Mouse (Mus musculus) liver, adult 2 months (tissue): Measurements from ENCODE around the gene Satb2. TPM values are rescaled to one million over a fixed set of nuclear protein-coding genes. Genes with fewer than 3 reads are reported as not detected.

Experiments
- DNase-seq: peaks from one replicate; pipeline ENCODE4 v3.0.0-alpha.2; 2011; ENCODE audit warnings: low read depth, low spot score; ENCODE audit errors: extremely low read depth
- H3K27ac ChIP-seq: fragments of 200-500 bp; replicated peaks from 2 replicates; pipeline ENCODE4 v1.5.1; 2012; ENCODE audit warnings: low read depth, mild to moderate bottlenecking, control low read depth, inconsistent platforms, low read length; ENCODE audit not compliant: insufficient read depth
- H3K27me3 ChIP-seq: fragments of 200-500 bp; 2 replicates; pipeline ENCODE4 v1.6.1; 2012; ENCODE audit warnings: mild to moderate bottlenecking, moderate library complexity, low read length, inconsistent platforms; ENCODE audit not compliant: control insufficient read depth, insufficient read depth
- H3K36me3 ChIP-seq: fragments of 200-500 bp; 2 replicates; pipeline ENCODE4 v1.6.1; 2012; ENCODE audit warnings: low read length, inconsistent platforms; ENCODE audit not compliant: control insufficient read depth, insufficient read depth
- H3K4me1 ChIP-seq: fragments of 200-500 bp; 2 replicates; pipeline ENCODE4 v1.6.1; 2011; ENCODE audit warnings: low read length; ENCODE audit not compliant: control insufficient read depth, insufficient read depth
- H3K4me3 ChIP-seq: fragments of 200-500 bp; 2 replicates; pipeline ENCODE4 v1.5.1; 2011; ENCODE audit warnings: low read depth, mild to moderate bottlenecking, control low read depth, low read length, moderate library complexity; ENCODE audit not compliant: insufficient read depth
- H3K79me2 ChIP-seq: fragments of 200-500 bp; 2 replicates; pipeline ENCODE4 v1.6.1; 2012; ENCODE audit warnings: inconsistent platforms, mild to moderate bottlenecking, low read length, moderate library complexity; ENCODE audit not compliant: control insufficient read depth, insufficient read depth
- H3K9ac ChIP-seq: fragments of 200-500 bp; 2 replicates; pipeline ENCODE4 v1.6.1; 2012; ENCODE audit warnings: low read depth, mild to moderate bottlenecking, control low read depth, inconsistent platforms, low read length
- CTCF ChIP-seq: fragments of 200-500 bp; IDR thresholded peaks from 2 replicates; pipeline ENCODE4 v1.5.1; 2011; ENCODE audit warnings: low read depth, low read length, control low read depth
- POLR2A ChIP-seq: fragments of 200-500 bp; IDR thresholded peaks from 2 replicates; pipeline ENCODE4 v1.6.1; 2011; ENCODE audit warnings: low read length, control low read depth; ENCODE audit not compliant: insufficient read depth; ENCODE audit errors: extremely low read depth
- WGBS: fragments of 180-500 bp; shearing (Covaris S2); methylation state at CpG from one replicate; pipeline ENCODE4 v1.1.7; 2018; 5-methylcytosine and 5-hydroxymethylcytosine counted together
- polyA plus RNA-seq: library from polyadenylated mRNA; depleted of rRNA; stranded (reverse); fragments of >200 nt; gene quantifications from 2 replicates; pipeline ENCODE4 v1.2.3, GENCODE M21; 2012
- total RNA-seq: library from RNA; depleted of rRNA; stranded (reverse); fragments of >200 nt; gene quantifications from 2 replicates; pipeline ENCODE4 v1.2.3, GENCODE M21; 2014

Gene Satb2
- total and polyA plus RNA-seq, 2 experiments, result 0.09 to 0.16 TPM

DNA sequence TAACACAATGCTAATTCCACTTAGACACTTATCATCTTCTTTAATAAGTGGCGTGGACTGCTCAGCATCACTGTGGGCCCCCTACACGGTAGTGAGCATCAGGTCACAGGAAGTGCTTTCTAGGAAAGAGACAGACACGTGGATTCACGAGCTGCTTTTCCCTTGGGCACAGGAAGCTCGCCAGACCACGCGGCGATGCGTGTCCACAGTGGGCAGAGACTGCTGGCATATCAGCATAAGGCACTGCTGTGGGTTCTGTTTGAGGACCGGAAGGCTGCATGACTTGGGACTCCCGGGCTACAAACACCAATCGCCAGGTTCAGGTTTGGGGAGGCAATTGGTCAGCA, 22.7 kb downstream of the Satb2 start:
- H3K4me1 ChIP-seq, result no peaks in the 10 kb centered on the region
- no peak overlapping the region for H3K4me3 ChIP-seq
- H3K27ac ChIP-seq, result no peak overlapping the region
- no peaks in the 10 kb centered on the region for H3K79me2 ChIP-seq
- H3K36me3 ChIP-seq, result no peaks in the 10 kb centered on the region
- no peak for TF ChIP-seq CTCF
- TF ChIP-seq POLR2A, result no peak
- H3K9ac ChIP-seq, result no peak overlapping the region
- DNase-seq, result no peak
- WGBS, result 76% methylated on average over 12 of the region's 12 CpGs
- H3K27me3 ChIP-seq, result no peaks in the 10 kb centered on the region

DNA sequence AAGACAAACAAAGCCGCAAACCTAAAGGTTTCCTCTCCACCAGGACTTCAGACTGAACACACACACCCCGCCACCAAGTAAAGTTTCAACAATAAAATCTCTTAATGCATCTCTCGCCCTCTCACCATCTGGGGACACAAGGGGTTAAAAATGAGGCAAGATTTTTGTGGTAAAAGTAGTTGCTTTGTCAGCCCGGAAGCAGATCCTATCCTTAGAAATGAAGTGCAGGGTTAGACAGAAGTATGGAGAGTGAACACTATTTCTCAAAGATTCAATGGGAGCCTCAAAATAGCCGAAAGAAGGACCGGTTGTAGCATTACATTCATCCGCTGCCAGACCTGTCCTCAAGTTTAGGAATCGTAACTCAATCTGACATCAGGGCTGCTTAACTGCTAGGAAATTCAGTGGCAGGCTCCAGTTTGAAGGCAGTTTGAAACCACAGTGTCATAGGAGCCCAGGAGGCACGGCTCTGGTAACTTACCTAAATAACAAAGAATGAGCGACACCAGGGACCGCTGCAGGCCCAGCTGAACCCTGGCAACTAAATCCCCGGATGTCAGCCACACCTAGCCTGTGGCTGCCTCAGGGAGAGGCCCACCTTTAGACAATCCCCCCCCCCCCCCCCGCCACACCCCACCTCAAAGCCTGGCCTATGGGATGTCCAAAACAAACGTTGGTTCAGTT, 23.3 kb downstream of the Satb2 start:
- WGBS, result 75% methylated on average over 14 of the region's 14 CpGs
- Histone ChIP-seq H3K27me3 (no peaks in the 10 kb centered on the region), H3K36me3 (no peaks in the 10 kb centered on the region), H3K4me1 (no peaks in the 10 kb centered on the region), H3K4me3 (no peak overlapping the region), H3K27ac (no peak overlapping the region), H3K79me2 (no peaks in the 10 kb centered on the region), H3K9ac (no peak overlapping the region)
- no peak for DNase-seq
- no peak for TF ChIP-seq POLR2A

DNA sequence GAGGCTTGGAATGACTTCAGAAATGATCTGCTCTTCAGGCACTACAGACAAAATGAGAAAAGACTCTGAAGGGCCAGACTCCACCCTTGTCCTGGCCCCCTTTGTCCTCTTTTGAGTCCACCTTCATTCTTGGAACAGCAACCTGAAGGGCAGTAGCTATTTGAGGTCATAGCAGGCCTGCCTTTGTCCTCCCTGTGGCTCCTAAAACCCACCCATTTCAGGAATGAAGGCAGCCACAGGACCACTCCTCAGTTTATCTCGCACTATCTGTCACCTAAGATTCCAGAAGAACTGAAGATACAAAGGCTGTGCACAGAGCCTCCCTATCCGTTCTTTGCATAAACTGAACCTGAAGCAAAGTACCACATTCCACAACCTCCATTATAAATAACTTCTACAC, 24.9 kb downstream of the Satb2 start:
- no peaks in the 10 kb centered on the region for H3K4me1 ChIP-seq
- WGBS, result 85% methylated on average over 2 of the region's 2 CpGs
- H3K4me3 ChIP-seq, result no peak overlapping the region
- DNase-seq, result no peak
- no peak overlapping the region for H3K27ac ChIP-seq
- no peak for TF ChIP-seq CTCF
- TF ChIP-seq POLR2A, result no peak
- no peaks in the 10 kb centered on the region for H3K27me3 ChIP-seq
- H3K79me2 ChIP-seq, result no peaks in the 10 kb centered on the region
- H3K36me3 ChIP-seq, result no peaks in the 10 kb centered on the region
- H3K9ac ChIP-seq, result no peak overlapping the region

DNA sequence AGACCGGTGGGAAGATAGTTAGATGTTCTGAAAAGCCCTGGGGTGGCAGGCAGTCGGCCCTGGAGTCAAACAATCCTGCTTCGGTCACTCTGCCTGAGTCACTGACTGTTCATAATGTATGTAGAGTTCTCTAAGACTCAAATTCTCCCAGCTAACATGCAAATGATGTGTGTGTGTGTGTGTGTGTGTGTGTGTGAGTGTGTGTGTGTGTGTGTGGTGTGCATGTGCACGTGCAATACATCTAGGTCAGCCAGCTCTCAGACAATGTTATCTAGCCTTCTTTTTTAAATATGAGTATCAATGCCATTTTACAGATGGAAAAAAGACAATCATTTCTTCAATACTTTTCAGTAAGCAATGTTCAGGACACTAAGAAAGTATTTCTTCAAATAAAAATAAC, 26.5 kb downstream of the Satb2 start:
- H3K4me3 ChIP-seq, result no peak overlapping the region
- no peaks in the 10 kb centered on the region for H3K36me3 ChIP-seq
- DNase-seq, result no peak
- 73% methylated on average over 4 of the region's 4 CpGs for whole genome bisulfite sequencing
- H3K27ac ChIP-seq, result no peak overlapping the region
- no peaks in the 10 kb centered on the region for H3K79me2 ChIP-seq
- H3K4me1 ChIP-seq, result no peaks in the 10 kb centered on the region
- TF ChIP-seq CTCF, result no peak
- no peak for TF ChIP-seq POLR2A
- no peaks in the 10 kb centered on the region for H3K27me3 ChIP-seq
- H3K9ac ChIP-seq, result no peak overlapping the region

DNA sequence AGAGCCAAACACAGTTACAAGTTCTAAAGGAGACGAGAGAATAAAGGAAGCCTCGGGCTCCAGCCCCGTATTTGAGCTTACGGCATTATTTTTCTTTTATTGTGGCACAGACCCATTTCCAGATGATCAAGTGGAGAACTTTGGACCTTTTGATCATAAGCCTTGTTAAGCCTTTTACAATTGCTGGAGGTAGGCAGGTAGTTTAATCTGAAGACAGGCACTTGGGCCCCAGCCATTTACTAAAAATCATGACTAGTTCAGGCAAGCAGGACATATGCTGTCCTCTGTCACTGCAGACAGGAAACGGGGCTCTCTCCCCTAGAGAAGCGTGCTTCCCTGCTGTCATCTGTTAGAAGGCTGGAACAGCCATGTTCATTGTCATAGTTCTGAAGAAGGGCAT, 26.9 kb downstream of the Satb2 start:
- no peak overlapping the region for H3K4me3 ChIP-seq
- no peak for TF ChIP-seq CTCF
- no peak for TF ChIP-seq POLR2A
- H3K79me2 ChIP-seq, result no peaks in the 10 kb centered on the region
- no peaks in the 10 kb centered on the region for H3K27me3 ChIP-seq
- 89% methylated on average over 6 of the region's 6 CpGs for WGBS
- H3K27ac ChIP-seq, result no peak overlapping the region
- no peak for DNase-seq
- H3K4me1 ChIP-seq, result no peaks in the 10 kb centered on the region
- H3K36me3 ChIP-seq, result no peaks in the 10 kb centered on the region
- no peak overlapping the region for H3K9ac ChIP-seq

DNA sequence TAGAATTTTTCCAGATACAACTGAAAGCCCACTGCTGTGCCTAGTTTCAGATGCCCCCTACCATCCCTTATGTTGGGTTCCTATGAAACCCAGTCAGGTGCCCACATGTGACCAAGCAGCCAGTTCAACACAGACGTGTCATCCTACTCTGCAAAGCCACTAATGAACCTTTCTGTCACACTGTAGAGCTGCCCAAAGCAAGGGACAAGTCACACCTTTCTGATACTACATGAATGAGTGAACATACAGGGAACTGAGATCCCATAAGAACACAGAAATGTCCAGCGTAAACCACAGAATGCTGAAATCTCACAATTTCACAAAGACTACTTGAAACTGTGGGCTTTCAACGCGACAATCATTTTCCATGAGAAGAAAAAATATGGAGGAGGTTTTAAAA, 39.0 kb downstream of the Satb2 start:
- TF ChIP-seq CTCF (no peak), POLR2A (no peak)
- Histone ChIP-seq H3K27ac (no peak overlapping the region), H3K4me1 (no peaks in the 10 kb centered on the region), H3K27me3 (no peaks in the 10 kb centered on the region), H3K9ac (no peak overlapping the region), H3K79me2 (no peaks in the 10 kb centered on the region), H3K4me3 (no peak overlapping the region), H3K36me3 (no peaks in the 10 kb centered on the region; the same call in 1 of the 2 replicates)
- DNase-seq, result no peak
- 93% methylated on average over 4 of the region's 4 CpGs for WGBS
